Mouse (Mus musculus): Measurements from ENCODE around the gene Gm3336. TPM values are rescaled to one million over a fixed set of nuclear protein-coding genes. Genes with fewer than 3 reads are reported as not detected.

Gene Gm3336
- not detected for total RNA-seq (2022)

DNA sequence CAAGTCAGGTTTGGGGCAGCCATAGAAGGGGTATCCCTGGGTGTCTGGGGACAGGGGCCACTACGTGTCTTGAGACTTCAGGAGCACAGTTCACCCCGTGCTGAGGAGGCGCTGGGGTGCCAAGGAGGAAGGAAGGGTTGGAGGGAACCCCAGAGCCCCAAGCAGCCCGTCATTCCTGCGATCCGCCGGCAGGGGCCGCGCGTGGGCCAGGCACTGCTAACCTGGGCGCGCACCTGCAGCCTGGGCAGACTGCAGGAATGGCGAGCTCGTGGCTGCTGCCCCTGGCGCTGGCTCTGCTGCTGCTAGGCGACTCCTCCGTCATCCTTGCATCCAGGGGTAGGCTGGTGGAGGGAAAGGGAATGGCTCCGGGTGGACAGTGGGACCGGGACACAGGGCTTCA, at the start of gene Gm3336:
Gene Gm3336 (plus strand): TSS at position 247 of the 400 bp plus-strand sequence.
- no peak for DNase-seq (ENCODE audit: low spot score in 2 of 2)

DNA sequence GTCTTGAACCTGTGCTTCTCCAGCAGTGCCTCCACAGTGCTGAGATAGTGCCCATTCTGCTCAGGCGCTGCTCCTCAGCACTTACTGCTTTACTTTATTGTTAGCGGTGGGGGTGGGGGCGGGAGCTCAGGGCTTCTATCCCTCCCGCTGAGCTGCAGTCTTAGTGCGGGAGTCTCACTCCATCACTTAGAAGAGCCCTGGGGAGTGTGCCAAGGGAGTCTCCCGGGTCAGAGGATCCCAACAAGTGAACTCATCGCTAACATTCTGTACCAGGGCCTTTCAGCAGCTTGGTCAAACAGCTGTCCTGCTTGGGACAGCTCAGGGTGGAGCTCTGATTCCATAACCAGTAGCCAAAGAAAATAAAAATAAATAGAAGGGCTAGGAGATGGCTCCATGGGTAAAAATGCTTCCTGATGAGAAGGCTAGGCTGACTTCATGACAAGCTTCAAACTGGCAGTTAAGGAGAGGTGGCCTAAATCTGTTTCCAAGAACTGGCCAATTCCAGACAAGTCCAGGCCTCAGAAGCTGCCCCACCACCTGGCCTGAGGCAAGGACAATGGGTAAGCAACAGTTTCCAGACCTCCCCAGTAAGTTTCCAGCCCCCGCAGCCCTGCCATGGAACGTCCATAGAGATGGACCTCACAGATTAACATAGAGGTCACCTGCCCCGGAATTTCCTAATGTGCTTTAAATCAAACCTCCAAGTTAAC, 46.6 kb upstream of the Gm3336 start:
- DNase-seq (ENCODE audit: low spot score in 2 of 2): peak; percentile 76

DNA sequence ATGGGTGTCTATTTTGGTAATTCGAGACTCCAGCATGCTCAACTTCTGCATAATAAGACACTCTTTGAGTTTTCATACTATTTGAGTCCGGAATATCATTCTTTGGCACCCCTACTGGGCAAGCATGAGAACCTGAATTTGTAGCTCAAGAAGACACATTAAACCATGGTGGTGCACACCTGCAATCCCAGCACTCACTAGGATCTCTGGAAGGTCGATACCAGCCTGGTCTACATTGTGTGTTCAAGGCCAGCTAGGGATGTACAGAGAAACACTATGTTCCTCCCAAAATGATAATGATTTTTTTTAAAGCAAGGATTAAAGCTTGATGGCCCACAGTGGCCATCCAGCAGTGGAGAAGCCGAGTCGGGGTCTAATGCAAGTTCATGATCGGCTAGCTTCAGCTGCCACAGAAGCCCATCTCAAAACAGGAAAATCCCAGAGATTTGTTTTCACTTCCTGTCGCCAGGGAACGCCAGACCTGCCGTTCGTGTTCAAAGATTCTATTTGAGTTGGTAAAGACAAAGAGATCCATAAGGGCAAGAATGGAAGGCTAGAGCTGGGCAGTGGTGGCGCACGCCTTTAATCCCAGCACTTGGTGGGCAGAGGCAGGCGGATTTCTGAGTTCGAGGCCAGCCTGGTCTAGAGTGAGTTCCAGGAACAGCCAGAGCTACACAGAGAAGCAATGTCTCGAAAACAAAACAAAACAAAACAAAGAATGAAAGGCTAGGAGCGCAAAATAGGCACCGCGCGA, 45.8 kb upstream of the Gm3336 start:
- DNase-seq (ENCODE audit: low spot score in 2 of 2): no peak

DNA sequence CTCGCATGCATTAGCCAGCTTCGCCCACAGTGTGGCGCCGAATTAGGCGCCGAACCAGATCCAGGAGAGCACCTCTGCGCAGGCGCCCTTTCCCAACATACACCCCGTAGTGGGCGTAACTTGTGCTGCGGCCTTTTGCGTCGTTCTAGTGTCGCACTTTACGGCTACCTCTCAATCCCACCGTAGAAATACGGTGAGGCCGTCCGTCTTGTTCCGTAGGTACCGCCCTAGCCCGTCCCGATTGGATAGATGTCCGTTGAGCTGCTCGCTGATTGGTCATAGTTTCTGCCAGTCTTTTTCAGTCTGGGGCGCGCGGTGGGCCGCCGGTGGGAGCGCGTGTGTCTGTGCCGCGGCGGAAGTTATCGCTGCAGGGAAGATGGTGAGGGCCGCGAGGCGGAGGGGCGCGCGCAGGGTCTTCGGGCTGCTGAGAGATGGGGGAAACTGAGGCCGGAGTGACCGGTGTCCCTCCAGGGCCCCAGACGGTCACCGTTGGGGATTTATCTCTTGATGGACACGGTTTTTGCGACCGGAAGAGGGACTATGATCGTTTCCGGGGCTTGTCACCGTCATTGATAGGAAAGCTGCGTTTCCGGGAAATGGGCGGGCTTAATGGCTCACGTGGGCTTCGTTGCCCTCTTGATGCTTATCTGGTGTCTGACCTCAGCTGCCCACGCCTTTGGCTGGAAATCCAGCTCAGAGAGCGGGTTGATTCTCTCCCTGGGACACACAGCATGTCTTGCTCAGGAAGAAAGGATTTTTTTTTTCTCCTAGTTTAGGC, 45.1 kb upstream of the Gm3336 start, which contains the start of gene Lsm4:
Gene Lsm4 (plus strand): TSS at position 170 of the 778 bp plus-strand sequence.
- peak; percentile 95 for DNase-seq (ENCODE audit: low spot score in 2 of 2)

DNA sequence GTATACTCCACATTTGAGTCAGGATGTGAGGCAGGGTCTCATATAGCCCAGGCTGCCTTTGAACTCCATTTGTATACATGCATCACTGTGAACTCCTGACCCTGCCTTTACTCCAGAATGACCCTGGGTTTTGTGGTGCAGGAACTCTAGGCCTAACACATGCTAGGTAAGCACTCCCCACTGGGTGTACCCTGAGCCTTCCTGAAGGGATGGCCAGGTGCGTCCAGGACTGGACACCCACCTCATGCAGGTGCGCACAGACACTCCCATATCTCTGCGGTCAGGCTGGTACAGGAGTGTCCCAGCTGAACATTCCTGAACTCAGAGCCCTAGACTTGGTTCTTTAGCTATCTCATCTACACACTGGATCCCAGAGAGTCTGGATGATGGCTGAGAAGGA, 44.2 kb upstream of the Gm3336 start:
- DNase-seq (ENCODE audit: low spot score in 2 of 2): no peak

DNA sequence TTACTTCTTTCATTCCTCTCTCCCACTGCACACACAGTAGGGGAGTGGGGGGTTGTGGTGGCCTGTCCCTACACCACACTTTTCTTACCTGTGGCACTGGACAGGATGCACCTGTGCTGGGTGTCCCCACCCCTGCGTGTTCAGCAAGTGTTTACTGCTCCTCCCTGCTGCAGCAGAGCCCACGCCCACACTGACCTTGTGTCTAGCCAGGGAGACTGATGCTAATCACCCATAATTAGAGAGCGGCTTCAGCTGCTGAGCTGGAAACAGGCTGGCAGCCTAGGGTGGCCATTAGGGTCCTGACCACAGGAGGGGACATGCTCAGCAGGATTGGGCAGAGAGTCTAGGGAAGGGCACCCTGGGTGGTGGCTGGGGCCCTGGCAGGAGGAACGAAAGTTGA, 43.6 kb upstream of the Gm3336 start:
- DNase-seq (ENCODE audit: low spot score in 2 of 2): no peak

DNA sequence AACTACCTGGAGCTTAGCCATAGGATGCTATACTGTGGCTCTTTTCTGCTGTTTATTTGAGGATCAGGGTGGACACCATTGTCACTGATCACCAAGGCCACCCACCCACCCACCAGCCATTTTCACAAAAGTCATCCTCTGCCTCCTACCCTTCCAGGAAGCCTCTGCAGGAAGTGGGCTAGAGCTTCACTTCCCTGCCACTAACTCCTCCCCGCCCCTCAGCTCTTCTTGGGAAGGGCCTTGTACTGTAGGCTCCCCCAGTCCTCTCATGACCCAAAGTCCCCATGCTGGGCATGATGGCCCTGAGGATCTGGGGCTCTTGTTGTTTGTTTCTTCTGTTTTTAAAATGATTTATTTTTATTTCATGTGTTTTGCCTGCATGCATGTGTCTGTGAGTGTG, 43.0 kb upstream of the Gm3336 start:
- DNase-seq (ENCODE audit: low spot score in 2 of 2): no peak

DNA sequence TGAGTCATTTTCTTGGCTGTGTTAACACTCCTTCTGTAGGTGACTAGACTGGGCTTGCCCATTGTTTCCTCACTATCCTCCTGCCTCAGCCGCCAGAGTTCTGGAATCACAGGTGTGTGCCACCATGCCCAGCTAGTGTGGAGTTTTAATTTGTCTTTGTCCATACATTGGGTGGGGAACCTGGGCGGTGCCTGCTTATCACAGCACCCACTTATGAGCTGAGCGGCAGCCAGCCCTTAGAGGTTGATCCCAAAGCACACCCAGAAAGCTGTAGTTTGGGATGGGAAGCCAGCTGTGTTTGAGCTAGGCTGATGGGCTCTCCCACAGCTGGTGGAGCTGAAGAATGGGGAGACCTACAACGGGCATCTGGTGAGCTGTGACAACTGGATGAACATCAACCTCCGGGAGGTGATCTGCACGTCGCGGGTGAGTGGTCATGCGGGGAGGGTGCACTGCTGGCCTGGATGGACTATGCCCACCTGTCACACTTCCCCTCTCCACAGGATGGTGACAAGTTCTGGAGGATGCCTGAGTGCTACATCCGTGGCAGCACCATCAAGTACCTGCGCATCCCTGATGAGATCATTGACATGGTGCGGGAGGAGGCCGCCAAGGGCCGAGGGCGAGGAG, 40.8 kb upstream of the Gm3336 start:
- DNase-seq (ENCODE audit: low spot score in 2 of 2): no peak

DNA sequence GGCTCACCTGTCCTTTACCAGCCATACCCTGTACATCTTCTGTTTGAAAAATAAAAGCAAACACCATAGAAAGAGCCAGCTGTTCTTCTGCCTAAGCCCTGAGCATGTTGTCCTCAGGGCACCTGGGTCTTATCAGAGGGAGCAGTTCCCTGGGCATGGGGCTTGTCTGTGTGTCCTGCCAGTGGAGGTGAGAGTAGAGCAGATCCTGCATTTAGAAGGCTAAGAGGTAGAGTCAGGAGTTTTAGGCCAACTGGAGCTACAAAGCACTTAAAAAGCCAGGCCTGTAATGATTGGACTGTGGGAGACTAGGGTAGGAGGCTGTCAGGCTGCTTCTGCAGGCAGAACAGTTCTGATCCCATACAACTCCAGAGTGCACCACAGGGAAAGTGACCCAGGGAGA, 39.7 kb upstream of the Gm3336 start:
- no peak for DNase-seq (ENCODE audit: low spot score in 2 of 2)

DNA sequence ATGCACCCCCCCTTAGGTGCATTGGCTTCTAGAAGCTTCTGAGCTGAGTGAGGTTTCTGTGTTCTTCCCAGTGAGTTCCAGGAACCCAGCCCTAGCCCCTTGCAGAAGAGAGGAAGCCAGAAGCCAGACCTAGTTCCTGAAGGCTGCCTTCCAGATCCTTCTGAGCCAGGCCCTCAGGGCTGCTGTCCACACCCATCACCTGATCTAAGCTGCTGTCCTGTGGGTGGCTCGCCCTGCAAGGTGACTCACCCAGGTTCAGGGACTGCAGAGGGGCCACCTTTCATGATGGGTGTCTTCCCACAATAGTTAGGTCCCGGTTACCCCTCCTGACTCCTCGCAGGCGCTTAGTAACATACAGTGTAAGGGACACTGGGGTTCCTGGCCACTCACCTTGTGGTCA, 38.9 kb upstream of the Gm3336 start:
- DNase-seq (ENCODE audit: low spot score in 2 of 2): no peak

DNA sequence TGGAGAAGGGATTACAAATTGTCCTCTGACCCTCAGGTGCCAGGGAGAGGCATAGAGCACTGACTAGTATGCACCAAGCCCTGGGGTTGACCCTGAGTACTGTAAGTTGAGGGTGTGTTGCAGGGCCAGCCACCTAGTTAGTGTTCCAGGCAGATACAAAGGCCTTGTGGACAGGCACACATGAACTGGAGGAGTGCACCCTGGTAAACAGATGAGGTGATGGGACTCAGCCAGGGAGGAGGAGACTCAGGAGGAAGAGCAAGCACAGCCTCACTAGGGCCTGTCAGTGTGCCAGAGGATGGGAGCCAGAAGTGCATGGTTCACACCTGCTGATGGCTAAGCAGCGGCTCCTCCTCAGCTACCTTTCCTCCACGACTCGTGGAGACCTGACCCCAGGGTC, 38.3 kb upstream of the Gm3336 start:
- no peak for DNase-seq (ENCODE audit: low spot score in 2 of 2)

DNA sequence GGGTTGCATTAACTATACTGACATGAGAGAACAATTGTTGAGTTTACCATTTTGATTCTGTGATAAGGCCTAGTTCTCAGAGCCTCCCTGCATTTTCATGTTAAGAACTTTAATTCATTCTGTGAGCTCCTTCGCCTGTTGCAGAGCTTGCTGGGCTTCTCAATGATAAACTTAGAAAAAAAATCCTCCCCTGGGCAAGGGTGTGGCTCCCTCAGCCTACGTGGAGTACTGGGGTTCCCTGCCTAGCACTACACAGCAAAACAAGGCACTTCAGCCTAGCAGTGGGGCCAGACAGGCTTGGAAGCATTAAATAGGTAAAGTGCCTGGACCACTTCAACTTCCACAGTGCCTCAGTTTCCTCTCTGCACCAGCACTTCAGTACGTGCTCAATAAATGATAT, 36.9 kb upstream of the Gm3336 start:
- no peak for DNase-seq (ENCODE audit: low spot score in 2 of 2)

DNA sequence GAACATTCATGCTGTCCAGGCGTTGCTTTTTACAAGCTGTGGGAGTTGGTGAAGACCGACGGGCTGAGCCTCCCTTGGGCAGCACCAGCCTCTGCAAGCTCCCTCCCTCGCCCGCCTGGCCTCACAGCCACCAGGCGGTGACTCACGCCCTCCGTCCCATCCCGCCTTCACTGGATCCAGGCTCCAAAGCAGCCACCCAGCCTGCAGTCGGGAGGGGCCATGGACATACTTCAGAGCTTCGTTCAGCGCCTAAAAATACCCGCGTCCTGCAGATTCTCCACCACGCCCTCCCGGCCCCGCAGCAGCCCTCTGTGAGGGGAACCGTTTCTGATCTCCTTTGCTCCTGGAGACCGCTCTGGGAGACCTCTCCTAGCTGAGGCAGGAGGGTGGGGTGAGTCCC, 36.1 kb upstream of the Gm3336 start:
- peak; percentile 78 to 88 for DNase-seq (ENCODE audit: low spot score in 2 of 2)

DNA sequence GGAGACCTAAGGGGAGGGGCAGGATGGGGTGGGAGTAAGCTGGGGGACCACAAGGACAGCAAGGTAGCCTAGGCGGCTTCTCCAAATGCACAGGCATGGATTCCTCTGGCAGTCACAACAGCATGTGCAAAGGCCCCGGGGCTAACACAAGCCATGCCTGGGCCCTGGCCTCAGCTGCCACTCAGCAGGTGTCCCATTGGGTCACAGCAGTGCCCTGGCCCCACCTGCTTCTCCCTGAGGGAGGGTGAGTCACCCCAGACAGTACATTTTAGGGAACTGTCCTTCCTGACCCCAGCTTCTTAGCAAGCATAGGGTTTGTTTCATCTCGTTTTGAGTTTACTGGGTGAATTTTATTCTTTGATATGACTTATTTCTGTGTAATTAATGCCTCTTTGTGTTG, 35.7 kb upstream of the Gm3336 start:
- DNase-seq (ENCODE audit: low spot score in 2 of 2): no peak

DNA sequence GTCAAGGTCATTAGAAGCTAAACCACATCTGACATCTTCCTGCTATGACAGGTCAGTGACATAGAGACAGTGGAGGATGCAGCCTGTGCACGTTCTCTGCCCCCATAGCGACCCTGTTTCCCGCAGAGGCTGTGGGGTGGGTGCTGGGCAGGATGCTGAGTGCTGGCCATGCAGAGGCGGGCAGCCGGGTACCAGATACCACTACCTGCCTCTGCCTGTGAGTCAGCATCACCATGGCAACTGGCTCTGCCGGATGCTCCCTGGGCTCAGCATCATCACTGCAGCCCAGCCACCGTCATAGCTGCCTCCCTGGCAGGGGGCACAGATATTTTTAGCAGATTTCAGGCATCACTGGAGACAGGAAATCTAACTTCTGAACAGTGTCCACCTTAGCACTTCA, 34.1 kb upstream of the Gm3336 start:
- DNase-seq (ENCODE audit: low spot score in 2 of 2): no peak

DNA sequence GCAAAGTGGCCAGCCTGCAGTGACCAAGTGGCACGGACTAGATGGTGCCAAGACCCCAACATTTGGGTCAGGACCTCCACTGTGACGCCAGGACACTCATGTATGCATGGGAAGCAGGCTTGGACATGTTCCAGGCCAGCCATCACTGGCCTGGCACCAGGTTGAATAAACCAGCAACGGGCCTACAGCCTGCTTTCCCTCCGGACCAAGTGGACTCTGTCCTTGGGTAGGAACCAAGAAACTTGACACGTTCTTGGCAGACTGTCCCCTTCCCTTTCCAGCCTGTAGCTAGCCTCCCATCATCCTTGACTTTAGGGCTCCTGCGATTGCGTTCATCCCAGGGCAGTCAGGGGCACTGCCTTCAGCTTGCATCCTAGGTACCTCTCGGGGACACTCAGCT, 30.8 kb upstream of the Gm3336 start:
- DNase-seq (ENCODE audit: low spot score in 2 of 2): peak; percentile 75 to 79

DNA sequence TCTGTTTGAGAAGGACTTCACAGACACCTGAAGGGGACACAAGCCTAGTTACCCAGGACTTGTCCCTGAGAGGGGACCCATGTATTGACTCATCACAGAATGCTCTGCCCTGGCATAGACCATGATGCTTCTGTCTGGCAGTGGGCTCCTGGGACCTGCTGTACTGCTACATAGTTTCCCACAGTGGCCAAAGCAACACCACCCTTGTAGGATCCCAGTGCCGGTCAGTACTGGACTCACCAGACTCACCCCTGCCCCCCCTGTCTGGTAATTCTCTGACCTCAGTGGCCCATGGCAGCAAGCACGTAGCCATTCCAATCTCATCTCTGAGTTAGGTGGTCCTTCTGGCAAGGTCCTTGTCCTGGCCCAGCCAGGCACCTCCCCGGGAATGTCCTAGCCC, 30.2 kb upstream of the Gm3336 start:
- DNase-seq (ENCODE audit: low spot score in 2 of 2): no peak

DNA sequence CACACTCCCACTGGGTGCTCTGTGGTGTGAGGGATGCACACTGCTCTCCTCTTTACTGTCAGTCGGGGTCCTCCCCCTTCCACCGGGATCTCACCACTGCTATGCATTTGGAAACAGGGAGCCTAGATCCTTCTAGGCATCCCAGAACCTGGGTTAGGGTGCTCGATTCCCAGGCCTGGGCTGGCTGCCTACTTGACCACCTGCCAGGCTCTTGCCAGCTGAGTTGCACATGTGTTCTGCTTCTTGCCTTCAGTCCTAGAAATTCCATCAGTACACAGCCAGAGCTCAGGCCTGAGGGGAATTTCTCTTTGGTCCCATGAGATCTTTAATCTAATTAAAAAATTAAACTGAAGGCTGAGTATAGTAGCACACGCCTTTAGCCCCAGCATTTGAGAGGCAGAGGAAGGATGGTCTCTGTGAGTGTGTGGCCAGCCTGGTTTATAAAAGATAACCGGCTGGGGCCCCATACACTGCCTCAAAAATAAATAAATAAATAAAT, 28.4 kb upstream of the Gm3336 start:
- DNase-seq (ENCODE audit: low spot score in 2 of 2): no peak

DNA sequence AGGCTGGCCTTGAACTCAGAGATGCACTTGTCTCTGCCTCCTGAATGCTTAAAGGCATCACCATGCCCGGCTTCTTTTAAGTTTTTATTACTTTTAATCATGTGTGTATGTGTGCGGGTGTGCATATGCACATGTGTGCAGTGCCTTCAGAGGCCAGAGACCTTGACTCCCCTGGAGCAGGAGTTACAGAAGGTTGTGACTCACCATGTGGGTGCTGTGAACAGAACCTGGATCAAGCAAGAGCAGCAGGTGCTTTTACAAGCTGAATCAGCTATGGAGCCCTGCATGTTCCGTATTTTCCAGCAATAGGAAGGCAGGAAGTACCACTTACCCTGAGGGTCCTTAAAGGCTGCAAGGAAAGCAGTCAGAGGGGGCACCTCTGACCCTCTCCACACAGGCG, 27.1 kb upstream of the Gm3336 start:
- no peak for DNase-seq (ENCODE audit: low spot score in 2 of 2)

DNA sequence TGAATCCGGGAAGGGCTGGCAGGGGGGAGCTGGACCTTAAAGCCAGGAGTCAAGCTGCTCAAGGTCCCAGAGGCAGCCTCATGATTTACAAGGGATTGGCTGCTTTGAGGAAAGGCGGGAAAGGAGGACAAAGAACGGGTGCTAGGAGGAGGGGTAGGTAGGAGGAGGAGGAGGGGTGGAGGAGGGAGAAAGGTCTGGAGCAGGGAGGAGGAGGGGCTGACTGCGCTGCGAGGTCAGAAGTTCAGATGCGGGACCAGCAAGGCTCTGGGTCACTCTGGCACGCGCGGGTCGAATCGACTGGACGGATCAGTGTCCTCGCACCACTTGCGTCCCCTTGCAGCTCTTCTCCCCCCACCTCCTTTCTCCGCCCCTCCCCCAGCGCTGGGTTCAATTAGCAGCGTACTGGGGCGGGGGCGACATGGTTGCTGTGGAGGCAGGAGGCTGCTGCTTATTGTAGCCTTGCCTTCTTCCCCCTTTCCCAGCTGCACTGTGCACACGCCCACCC, 26.6 kb upstream of the Gm3336 start:
- DNase-seq (ENCODE audit: low spot score in 2 of 2): no peak

DNA sequence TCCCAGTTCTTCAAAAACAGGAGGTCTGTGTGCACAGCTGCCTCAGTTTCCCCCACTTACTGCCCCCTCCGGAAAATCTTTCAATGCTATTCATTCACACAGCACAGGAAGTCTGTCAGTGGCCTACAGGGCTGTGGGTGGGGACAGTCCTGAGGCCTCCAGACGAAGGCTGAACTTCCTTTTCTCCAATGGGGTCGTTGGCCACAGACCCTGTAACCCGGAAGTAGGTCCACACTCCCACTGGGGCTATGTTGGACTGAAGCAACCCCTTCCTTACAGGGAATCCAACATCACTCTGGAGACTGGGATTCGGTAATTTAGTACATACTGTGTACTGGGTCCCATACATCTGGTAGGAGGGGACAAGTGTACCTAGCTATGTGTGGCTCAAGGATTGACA, 24.7 kb upstream of the Gm3336 start:
- no peak for DNase-seq (ENCODE audit: low spot score in 2 of 2)
